Mouse (Mus musculus): ENCODE measurements around the gene Abtb1.

The Abtb1 gene

DNA sequence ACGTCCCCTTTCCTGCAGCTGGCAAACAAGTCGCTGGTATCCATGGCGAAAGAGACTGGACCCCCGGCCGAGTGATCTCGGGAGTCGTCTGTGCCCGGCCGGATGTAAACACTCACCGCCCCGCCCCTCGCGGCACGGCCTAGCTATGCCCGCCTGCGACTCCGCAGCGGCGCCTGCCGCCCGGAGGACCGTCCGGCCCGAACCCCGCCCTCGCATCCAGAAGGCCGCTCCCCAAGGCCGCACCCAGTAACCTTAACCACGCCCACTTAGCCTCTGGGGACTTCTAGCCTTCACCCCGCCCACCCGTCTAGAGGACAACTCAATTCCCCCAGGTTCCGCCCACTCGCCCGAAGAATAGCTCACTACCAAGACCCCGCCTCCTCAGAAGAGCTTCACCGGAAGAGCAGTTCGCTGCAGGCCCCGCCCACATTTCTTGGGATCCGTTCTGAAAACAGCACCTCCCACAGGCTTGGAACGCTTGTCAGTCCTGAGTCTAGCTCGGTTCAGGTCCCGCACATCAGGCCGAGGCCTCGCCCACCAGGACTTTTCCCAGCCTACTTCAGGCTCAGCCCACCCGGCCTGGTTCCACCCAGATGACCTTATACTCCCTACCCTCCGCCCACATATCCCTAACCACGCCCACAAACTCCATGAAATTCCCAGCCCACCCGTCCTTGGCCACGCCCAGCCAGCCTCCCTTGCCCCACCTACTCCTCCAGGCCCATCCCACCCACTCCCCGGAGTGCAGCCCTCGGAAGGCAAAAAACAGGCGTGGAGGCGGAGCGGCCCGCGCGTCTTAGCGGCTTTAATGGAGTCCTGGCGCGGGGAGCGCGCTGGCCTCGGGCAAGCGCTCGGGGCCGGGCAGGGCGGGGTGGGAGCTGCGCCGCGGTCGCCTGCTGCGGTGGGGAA, at the start of gene Abtb1:
TSS of gene Abtb1 (minus strand) at position 204 of the 909 bp plus-strand sequence.
- peak; percentile 100 for DNase-seq (ENCODE audit: low spot score)

DNA sequence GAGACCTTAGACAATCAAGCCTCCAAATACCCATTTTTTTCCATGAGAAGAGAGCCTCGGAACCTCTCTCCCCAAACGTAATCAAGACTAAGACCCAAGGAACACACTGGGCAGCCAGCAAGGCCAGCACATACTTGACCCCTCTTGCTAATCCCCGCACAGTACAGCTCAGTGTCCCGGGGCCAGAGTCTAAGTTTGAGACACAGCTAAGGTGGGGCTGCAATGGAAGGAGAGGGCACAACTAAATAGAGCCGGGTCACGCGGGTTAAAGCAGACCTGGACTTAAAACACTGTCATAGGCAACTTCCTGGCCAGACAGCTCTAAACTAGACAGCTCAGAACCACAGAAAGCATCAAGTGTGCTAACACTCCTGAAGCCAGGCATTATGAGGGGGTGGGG, 49.0 kb upstream of the Abtb1 start:
- no peak for DNase-seq (ENCODE audit: low spot score)

GRCm38 (mm10) chr6:88889410-88890042, 47.7 kb upstream of the Abtb1 start:
- no peak for DNase-seq (ENCODE audit: low spot score)

DNA sequence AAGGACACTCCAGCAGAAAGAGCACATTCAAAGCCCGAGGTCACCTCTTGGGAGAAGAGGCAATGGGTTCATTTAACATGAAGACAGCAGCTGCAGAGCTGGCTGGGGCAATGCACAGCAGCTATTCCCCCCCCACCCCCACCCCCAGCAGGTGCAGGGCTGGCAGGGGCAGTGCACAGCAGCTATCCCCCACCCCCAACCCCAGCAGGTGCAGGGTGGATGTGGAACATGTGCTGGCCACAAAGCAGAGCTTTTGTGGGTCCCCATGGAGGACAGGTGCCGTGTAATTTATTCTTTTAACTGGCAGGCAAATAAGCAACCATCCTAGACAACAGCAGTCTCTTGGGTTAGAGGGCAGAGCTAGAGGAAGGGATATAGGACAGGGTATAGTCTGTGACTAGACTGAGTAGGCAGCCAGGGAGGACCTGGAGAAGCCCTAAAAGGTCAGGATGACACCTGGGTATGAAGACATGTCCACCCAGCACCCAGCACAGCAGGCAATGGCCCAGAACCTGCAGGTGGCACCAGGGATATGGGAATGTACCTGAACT, 44.7 kb upstream of the Abtb1 start:
- no peak for DNase-seq (ENCODE audit: low spot score)

DNA sequence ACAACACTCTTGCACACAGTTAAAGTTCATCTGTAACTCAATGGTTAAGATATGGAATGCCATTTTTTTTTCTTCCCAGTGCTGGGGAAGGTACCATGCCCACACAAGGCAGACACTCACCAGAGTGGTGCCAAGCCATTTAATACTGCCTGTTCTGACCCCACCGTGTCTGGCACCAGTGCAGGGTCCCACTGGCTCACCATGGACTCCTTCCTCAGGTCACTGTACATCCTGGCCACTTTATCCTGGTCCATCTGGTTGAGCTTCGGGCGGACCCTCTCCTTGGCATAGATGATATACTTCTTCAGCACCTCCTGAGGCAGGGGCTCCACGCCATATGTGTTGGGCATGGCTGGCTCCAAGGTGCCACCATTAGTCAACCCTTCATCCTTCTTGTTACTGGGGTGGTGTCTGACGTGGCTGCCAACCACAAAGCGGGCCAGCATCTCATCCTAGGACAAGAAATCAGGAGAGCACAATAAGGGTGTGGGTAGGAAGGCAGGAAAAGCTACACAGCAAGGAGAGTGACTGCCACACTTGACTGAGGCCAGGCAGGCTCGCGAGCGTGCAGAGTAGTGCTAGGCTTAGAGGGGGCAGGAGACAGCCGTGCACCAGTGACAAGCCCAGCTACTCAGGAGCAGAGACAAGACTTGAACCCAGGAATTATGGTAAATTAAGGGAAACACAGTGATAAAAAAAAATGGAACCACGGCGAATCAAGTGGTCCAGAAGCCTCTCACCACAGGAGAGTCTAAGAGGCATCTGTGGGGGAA, 44.0 kb upstream of the Abtb1 start:
- DNase-seq (ENCODE audit: low spot score), result no peak

GRCm38 (mm10) chr6:88884690-88885089, 42.9 kb upstream of the Abtb1 start:
- DNase-seq (ENCODE audit: low spot score), result no peak

DNA sequence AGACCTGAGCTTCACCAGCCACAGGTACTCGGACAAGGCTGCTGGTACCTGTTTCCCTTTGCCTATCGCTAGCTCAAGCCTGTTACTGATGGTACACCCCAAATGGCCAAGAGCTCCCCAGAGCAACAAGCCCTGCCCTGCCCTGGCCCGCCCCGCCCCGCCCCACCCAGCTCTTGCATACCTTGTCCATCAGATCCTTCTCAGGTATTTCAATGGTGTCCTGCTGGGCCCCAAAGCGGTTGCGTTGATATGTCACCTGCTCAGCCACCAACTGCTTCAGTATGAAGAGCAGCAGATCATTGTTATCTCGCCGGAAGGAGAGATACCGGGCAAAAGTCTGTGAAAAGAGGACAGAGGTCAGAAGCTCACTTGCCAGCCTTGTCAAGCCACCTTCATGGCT, 42.4 kb upstream of the Abtb1 start:
- DNase-seq (ENCODE audit: low spot score), result no peak

GRCm38 (mm10) chr6:88881334-88881733, 39.5 kb upstream of the Abtb1 start:
- no peak for DNase-seq (ENCODE audit: low spot score)

DNA sequence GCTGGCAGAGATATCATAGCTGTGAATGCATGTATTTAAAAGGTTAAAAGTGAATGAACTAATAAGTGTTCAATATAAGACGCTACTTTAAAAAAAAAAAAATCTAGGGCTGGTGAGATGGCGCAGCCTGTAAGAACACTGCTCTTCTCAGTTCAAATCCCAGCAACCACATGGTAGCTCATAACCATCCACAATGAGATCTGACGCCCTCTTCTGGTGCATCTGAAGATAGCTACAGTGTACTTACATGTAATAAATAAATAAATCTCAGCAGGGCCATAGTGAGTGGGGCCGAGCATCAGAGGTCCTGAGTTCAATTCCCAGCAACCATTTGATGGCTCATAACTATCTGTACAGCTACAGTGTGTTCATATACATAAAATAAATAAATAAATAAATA, 37.7 kb upstream of the Abtb1 start:
- no peak for DNase-seq (ENCODE audit: low spot score)

- peak; percentile 89 for DNase-seq (ENCODE audit: low spot score)
Observed at GRCm38 (mm10) chr6:88874868-88875508, 33.2 kb upstream of the Abtb1 start, which contains the start of gene Podxl2. Gene Podxl2, minus strand, starts transcription at chr6:88875044.

DNA sequence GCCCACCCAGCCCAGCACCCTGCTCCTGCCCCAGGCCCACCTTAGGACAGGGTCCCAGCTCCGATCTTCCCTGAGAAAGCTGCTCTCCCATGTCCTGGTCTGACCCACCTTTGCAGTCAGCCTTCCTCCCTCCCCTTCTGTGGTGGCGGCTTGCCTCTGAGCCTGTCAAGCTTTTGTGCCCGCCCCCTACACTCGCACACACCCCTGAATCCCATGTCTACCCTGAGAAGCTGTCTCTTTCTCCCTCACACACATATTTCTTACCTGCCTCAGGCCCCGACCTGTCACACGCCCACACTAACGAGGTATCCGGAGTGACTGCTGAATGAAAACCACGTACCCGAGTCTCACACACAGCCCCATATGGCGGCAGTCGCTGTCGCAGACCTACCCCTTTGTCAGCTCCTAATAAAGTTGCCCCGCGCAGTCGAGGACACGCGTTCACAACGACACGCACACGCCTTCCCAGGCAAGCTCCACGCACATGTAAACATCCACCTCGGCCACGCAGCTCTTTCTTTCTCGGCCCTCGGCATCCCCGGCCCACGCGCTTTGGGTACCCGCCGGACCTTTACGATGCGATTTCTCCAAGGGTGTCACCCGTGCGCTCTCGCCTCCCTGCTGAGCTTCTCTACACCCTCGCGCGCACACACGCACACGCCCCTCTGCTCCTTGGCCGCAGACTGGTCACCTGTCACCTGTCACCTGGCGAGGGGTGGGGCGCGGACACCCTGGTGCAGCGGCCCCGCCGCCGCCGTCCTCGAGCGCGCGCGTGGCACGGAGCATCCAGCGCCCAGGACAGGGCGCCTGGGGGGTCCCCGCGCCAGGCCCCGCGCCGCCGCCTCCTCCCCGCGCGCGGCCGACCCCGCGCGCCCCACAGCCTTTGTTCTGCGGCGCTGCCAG, 32.4 kb upstream of the Abtb1 start:
- DNase-seq (ENCODE audit: low spot score), result peak; percentile 53

DNA sequence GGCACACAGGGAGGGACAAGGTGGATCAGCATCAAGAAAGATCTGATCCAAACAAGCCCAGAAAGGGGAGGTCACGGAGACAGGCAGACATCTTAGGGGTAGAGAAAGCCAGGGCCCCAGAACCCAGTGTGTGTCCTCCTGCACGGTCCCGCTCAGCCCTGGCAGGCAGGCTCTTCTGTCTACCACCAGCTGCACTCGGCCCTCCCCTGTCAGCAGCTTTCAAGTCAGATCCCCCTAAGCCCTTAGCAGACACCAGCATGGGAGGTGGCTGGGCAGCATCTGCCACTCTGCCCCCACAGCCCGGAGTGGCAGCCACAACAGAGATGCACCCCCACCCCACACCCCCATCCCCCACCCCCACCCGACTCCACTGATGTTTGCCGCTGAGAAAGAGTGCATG, 31.0 kb upstream of the Abtb1 start:
- DNase-seq (ENCODE audit: low spot score), result no peak

DNA sequence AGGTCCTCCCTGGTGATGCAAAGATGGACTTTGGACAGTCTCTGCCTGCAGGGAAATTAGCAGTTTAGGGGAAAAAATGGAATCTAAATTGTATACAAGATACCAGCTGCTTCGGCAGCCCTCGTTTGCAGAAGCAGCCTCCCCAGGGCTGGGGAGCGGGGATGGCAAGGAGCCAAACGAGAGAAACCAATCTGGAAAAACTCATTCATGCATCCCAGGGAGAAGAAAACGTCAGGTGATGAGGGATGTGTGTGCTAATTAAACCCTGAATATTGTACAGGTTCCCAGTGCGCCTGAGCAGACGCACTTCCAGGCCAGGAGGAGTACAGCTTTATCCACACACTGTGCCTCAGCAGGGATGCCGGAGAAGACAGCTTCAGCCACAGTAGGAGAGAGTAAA, 29.8 kb upstream of the Abtb1 start:
- no peak for DNase-seq (ENCODE audit: low spot score)

DNA sequence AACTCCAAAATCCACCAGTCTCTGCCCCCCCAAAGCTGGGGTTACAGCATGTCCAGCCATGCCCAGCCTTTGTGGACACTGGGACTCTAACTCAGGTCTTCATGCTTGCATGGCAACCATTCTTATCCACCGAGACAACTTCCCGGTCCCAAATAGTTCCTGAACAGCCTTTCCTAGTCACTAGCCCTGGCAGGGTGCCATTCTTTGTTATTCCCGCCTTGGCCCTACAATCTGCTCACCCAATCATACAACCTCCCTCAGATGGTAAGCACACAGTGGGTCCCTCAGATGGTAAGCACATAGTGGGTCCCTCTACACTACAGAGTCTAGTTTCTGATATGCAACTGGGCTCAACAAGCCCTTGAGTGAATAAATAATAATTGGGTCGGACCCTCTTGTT, 28.8 kb upstream of the Abtb1 start:
- no peak for DNase-seq (ENCODE audit: low spot score)

DNA sequence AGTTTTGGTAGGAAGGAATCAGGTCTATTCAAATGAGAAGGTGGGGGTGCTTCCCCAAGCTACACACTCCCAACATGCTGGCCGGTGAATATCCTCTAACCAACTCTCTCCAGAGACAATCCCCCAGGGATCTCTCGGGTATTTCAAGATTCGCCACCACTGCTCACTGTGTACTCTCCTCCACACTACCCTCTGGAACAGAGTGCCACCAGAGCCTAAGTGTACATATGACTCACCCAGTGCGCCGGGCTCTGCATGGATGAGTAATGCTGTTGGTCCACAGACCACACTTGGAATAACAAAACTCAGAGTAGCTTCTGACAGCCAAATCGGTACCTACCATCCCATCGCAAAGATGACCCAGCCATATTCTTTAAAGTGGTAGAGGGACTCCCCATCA, 27.7 kb upstream of the Abtb1 start:
- no peak for DNase-seq (ENCODE audit: low spot score)

- DNase-seq (ENCODE audit: low spot score), result no peak
Observed at GRCm38 (mm10) chr6:88865704-88866103, 23.9 kb upstream of the Abtb1 start.

DNA sequence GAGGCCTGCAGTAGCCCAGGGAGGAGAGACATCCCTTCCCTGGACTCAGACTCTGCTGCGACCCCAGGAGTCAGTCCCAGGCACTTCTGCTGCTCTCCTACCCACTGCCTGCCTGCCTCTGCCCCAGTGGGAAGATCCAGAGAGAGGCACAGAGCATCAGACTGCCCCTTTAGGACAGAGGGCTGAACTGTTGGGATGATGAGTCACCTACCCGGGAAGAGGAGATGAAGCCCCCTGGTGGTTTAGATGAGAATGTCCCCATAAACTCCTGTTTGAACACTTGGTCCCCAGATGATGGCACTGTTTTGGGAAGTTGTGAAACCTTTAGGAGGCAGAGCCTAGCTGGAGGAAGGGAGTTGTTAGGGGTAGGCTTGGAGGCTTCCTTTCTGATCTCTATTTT, 19.1 kb upstream of the Abtb1 start:
- peak; percentile 79 for DNase-seq (ENCODE audit: low spot score)

GRCm38 (mm10) chr6:88858341-88858740, 16.6 kb upstream of the Abtb1 start:
- DNase-seq (ENCODE audit: low spot score), result no peak

GRCm38 (mm10) chr6:88857830-88858229, 16.0 kb upstream of the Abtb1 start:
- no peak for DNase-seq (ENCODE audit: low spot score)

DNA sequence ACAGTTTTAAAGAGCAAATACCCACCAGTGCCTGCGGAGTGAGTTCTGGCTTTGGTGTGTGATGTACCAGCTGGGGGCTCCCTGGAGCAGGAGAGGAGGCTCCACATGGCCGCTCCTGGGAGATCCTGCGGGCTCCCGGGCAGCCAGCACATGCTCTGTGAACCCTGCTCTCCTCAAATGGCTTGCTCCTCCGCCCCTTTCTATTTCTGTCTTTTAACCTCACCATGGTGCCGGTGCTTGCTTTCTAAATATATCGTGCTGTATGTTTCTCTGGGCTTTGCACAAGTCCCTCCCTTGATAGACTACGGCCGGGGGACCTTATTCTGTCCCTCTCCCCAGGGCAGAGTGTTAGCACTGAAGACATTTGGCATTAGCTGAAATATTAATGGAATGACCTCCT, 15.5 kb upstream of the Abtb1 start:
- no peak for DNase-seq (ENCODE audit: low spot score)

DNA sequence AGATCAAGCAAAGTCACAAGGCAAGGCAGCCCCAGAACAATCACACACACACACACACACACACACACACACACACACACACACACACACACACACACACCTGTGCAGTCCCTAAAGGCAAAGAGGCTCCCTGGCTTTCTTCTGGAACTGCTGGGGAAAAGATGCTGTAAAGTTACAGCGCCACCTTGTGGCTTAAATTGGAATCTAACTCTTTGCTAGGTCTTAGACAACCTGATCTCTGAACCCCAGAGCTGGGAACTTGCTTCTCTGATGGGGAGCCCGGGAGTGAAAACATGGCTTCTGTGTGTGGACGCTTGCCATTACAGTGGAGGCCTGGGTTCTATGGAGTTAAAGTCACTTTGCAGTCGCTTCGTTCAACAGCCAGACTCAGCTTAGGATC, 13.9 kb upstream of the Abtb1 start:
- peak; percentile 90 for DNase-seq (ENCODE audit: low spot score)

All from embryo, embryonic 10.5 days (tissue).